Mouse (Mus musculus): ENCODE measurements around the gene Akr1c21. TPM values are rescaled to one million over a fixed set of nuclear protein-coding genes. Genes with fewer than 3 reads are reported as not detected.
"Not testable (repeated sequence)": the region's sequence is repeated elsewhere in the genome, so short reads cannot be mapped to it uniquely, and the experiment has no call there.

Akr1c21 gene
- 0.13 TPM in 1 of 2 replicates, not detected in the other for polyA plus RNA-seq (2015; fragmentation: Nextera tagmentation; extraction: Ambion mirVana)

- H3K27me3 ChIP-seq = no peaks in the 10 kb centered on the region
Observed at GRCm38 (mm10) chr13:4573871-4574270, at the start of gene Akr1c21. Akr1c21 (plus strand) TSS chr13:4574075.

GRCm38 (mm10) chr13:4559143-4559542 is 14.7 kb upstream of the Akr1c21 start:
- Histone ChIP-seq H3K27me3 (no peaks in the 10 kb centered on the region), H3K9ac (replicated peaks) (no peak overlapping the region), H3K36me3 (no peaks in the 10 kb centered on the region), H3K4me1 (replicated peaks) (no peaks in the 10 kb centered on the region), H3K9me3 (no peaks in the 10 kb centered on the region), H3K4me3 (replicated peaks) (no peak overlapping the region), H3K27ac (no peak overlapping the region), H3K4me2 (replicated peaks) (no peak overlapping the region)
- 68% methylated on average over 1 of the region's 1 CpGs for WGBS
- no peak for ATAC-seq

More at GRCm38 (mm10) chr13:4573871-4574270, at the start of gene Akr1c21:
- WGBS = 84% methylated on average over 1 of the region's 1 CpGs
- Histone ChIP-seq H3K4me1 (replicated peaks) (no peaks in the 10 kb centered on the region), H3K4me3 (replicated peaks) (no peak within 1 kb of the TSS), H3K36me3 (no peaks in the 10 kb centered on the region), H3K27ac (no peak within 1 kb of the TSS), H3K9me3 (0 out of 2 replicates have a peak, but pooled peaks cover 3% of the 10 kb centered on the region), H3K4me2 (replicated peaks) (no peak within 1 kb of the TSS), H3K9ac (replicated peaks) (no peak within 1 kb of the TSS)
- ATAC-seq = no peak

DNA sequence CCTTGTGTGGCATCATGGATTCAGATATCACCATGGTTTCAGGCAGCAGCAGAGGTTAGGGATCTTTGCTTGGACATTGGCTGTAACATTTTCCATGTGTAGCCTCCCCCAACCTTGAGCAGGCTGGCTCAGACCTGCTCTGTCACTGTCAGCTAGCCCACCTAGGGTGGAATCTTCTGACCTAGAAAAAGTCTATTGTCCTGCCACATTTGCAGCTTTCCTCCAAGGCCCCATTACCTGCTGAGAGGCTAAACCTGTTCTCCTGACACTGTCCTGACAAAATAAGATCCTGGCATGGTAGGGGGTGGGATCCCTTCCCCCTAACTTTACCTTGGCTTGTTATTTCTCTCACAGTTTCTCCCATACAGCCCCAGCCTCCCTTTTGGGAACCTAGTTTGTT is 13.4 kb upstream of the Akr1c21 start:
- Histone ChIP-seq H3K27me3 (no peaks in the 10 kb centered on the region), H3K4me1 (replicated peaks) (no peaks in the 10 kb centered on the region), H3K27ac (no peak overlapping the region), H3K9me3 (no peaks in the 10 kb centered on the region), H3K9ac (replicated peaks) (no peak overlapping the region), H3K4me2 (replicated peaks) (no peak overlapping the region), H3K4me3 (replicated peaks) (no peak overlapping the region), H3K36me3 (no peaks in the 10 kb centered on the region)
- ATAC-seq = no peak

DNA sequence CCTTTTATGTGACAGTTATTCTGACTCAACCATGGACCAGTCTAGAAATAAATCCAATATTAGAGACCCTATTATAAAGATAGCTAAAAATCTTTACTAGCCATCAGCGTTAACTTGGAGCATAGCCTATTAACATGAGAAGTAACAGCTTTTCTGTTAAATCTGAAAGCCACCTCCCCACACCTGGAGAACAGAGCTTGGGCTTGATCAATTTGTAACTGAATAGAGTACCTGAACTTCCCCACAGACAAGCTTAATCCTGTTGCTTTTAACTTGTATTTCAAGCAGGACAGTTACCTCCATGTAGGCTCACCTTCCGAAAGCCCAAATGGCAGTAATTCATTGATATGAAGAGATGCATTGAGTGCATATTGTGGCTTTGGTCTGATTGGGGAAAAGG is 7.9 kb upstream of the Akr1c21 start:
- no peaks in the 10 kb centered on the region for H3K36me3 ChIP-seq
- H3K4me3 ChIP-seq (replicated peaks) = no peak overlapping the region
- 90% methylated on average over 2 of the region's 2 CpGs for WGBS
- H3K9ac ChIP-seq (replicated peaks) = no peak overlapping the region
- H3K9me3 ChIP-seq = no peaks in the 10 kb centered on the region
- no peaks in the 10 kb centered on the region for H3K4me1 ChIP-seq (replicated peaks)
- H3K4me2 ChIP-seq (replicated peaks) = no peak overlapping the region
- no peaks in the 10 kb centered on the region for H3K27me3 ChIP-seq
- H3K27ac ChIP-seq = no peak overlapping the region
- ATAC-seq = no peak

GRCm38 (mm10) chr13:4576921-4577320 is 3.0 kb downstream of the Akr1c21 start:
- no peaks in the 10 kb centered on the region for H3K36me3 ChIP-seq
- WGBS = 95% methylated on average over 1 of the region's 1 CpGs
- H3K4me3 ChIP-seq (replicated peaks) = no peak overlapping the region
- ATAC-seq = no peak
- no peaks in the 10 kb centered on the region for H3K27me3 ChIP-seq
- H3K9me3 ChIP-seq = 0 out of 2 replicates have a peak, but pooled peaks cover 3% of the 10 kb centered on the region
- no peaks in the 10 kb centered on the region for H3K4me1 ChIP-seq (replicated peaks)
- H3K27ac ChIP-seq = no peak overlapping the region
- no peak overlapping the region for H3K4me2 ChIP-seq (replicated peaks)
- no peak overlapping the region for H3K9ac ChIP-seq (replicated peaks)

DNA sequence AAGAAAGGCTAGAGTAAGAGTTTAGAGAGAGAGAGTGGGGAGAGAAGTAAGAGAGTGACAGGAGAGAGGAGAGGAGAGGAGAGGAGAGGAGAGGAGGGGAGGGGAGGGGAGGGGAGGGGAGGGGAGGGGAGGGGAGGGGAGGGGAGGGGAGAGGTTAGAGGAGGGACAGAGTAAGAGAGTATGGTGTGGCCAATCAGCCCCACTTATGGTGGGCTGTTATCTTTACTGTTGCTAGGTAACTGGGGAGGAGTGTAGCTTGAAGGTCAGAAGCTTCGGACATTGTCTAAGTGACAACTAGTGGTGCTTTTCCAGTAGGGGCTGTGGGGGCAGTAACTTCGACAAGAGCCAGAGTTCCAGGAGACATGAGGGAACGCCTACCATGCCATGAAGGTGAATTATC is 29.6 kb downstream of the Akr1c21 start:
- 77% methylated on average over 3 of the region's 3 CpGs for WGBS
- ATAC-seq = not testable (repeated sequence)
- peaks cover 48% of the 10 kb centered on the region for H3K36me3 ChIP-seq

DNA sequence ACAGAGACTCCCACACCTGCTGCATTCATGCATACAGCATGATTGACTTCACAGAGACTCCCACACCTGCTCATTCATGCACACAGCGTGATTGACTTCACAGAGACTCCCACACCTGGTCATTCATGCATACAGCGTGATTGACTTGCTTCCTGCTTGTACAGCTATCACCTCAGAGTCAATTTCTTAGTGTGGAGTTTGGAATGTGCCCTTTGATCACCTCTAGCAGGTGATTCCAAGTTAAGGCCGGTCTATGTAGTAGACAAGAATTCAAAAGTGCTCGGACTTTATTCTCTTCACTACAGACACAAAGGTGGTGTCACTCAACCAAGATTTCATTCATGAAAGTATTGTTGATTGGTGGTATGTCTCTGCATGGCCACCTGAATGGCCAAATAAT is 32.9 kb downstream of the Akr1c21 start:
- WGBS = 90% methylated on average over 4 of the region's 4 CpGs
- H3K4me3 ChIP-seq (replicated peaks) = no peak overlapping the region
- H3K4me2 ChIP-seq (replicated peaks) = no peak overlapping the region
- no peak overlapping the region for H3K27ac ChIP-seq
- peaks cover 14% of the 10 kb centered on the region for H3K36me3 ChIP-seq
- H3K9me3 ChIP-seq = no peaks in the 10 kb centered on the region
- H3K4me1 ChIP-seq (replicated peaks) = no peaks in the 10 kb centered on the region
- ATAC-seq = no peak
- no peak overlapping the region for H3K9ac ChIP-seq (replicated peaks)
- no peaks in the 10 kb centered on the region for H3K27me3 ChIP-seq

More for the DNA sequence above, 29.6 kb downstream of the Akr1c21 start:
- H3K27ac ChIP-seq; H3K9ac ChIP-seq (replicated peaks); H3K4me2 ChIP-seq (replicated peaks); H3K4me1 ChIP-seq (replicated peaks); H3K27me3 ChIP-seq; H3K9me3 ChIP-seq; H3K4me3 ChIP-seq (replicated peaks): not testable (repeated sequence)

- Histone ChIP-seq H3K4me1 (replicated peaks) (no peaks in the 10 kb centered on the region), H3K4me3 (replicated peaks) (peak overlapping the region; percentile 71), H3K27ac (peak overlapping the region; percentile 76), H3K4me2 (replicated peaks) (peak overlapping the region; percentile 74), H3K9ac (replicated peaks) (peak overlapping the region; percentile 74), H3K9me3 (no peaks in the 10 kb centered on the region), H3K36me3 (0 out of 2 replicates have a peak, but pooled peaks cover 3% of the 10 kb centered on the region), H3K27me3 (no peaks in the 10 kb centered on the region)
- no peak for ATAC-seq
- 22% methylated on average over 9 of the region's 9 CpGs for WGBS
Observed at GRCm38 (mm10) chr13:4608530-4608929, 34.7 kb downstream of the Akr1c21 start.

DNA sequence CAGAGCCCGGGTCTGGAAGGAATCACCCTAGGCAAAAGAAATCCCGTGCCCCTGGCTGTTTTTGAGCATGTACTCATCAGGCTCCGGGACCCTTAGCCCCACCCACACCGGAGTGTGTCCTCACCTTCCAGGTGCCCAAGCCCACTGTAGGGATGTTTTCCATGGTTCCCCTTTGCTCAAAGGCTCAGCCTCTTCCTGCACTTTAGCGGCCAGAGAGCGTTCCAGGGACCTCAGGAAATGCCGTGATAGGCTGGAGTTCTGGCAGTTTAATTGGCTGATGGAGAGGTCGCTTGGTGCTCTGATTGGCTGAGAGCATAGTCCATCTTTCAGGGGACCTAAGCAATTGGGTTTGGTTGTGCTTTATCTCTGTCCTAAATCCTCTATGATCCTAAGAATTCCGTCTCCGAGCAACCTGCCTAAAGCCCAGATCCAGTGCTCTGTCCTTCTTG is 35.1 kb downstream of the Akr1c21 start, which contains the start of gene Akr1e1:
Gene Akr1e1 (minus strand): TSS at position 214 of the 449 bp plus-strand sequence.
- H3K27me3 ChIP-seq = no peaks in the 10 kb centered on the region
- peak within 1 kb of the TSS; percentile 71 for H3K4me3 ChIP-seq (replicated peaks)
- no peaks in the 10 kb centered on the region for H3K9me3 ChIP-seq
- no peaks in the 10 kb centered on the region for H3K36me3 ChIP-seq
- 3% methylated on average over 10 of the region's 10 CpGs for WGBS
- H3K4me2 ChIP-seq (replicated peaks) = peak within 1 kb of the TSS; percentile 74
- peak within 1 kb of the TSS; percentile 76 for H3K27ac ChIP-seq
- ATAC-seq = peak; percentile 100
- peak within 1 kb of the TSS; percentile 74 for H3K9ac ChIP-seq (replicated peaks)
- no peaks in the 10 kb centered on the region for H3K4me1 ChIP-seq (replicated peaks)

GRCm38 (mm10) chr13:4610902-4611301 is 37.0 kb downstream of the Akr1c21 start:
- Histone ChIP-seq H3K4me3 (replicated peaks) (no peak overlapping the region), H3K27me3 (no peaks in the 10 kb centered on the region)
- no peak for ATAC-seq

More at GRCm38 (mm10) chr13:4610902-4611301, 37.0 kb downstream of the Akr1c21 start:
- H3K9ac ChIP-seq (replicated peaks) = no peak overlapping the region
- H3K4me1 ChIP-seq (replicated peaks) = no peaks in the 10 kb centered on the region
- no peaks in the 10 kb centered on the region for H3K9me3 ChIP-seq
- H3K27ac ChIP-seq = no peak overlapping the region
- H3K4me2 ChIP-seq (replicated peaks) = no peak overlapping the region
- H3K36me3 ChIP-seq = no peaks in the 10 kb centered on the region

Other genes with a start within 250 kb of the Akr1c21 start
- not detected in 2 replicates for gene Akr1c6, start 139.8 kb upstream of the Akr1c21 start, polyA plus RNA-seq (2015; fragmentation: Nextera tagmentation; extraction: Ambion mirVana)
- gene Akr1c20, start 50.7 kb upstream of the Akr1c21 start, polyA plus RNA-seq (2015; fragmentation: Nextera tagmentation; extraction: Ambion mirVana) = not detected in 2 replicates
- 40.8 and 54.2 TPM in 2 replicates for gene Akr1e1, start 35.1 kb downstream of the Akr1c21 start, polyA plus RNA-seq (2015; fragmentation: Nextera tagmentation; extraction: Ambion mirVana)

All from midbrain, embryonic 13.5 days (tissue).